Mouse (Mus musculus) C2C12 (cell line): Measurements from ENCODE around the gene Gtpbp1. TPM values are rescaled to one million over a fixed set of nuclear protein-coding genes. Genes with fewer than 3 reads are reported as not detected.

ENCODE experiments used
- H3K27me3 ChIP-seq: one replicate; pipeline ENCODE4 v1.6.1; 2011; ENCODE audit not compliant: control insufficient read depth, insufficient read depth, insufficient read length
- H3K36me3 ChIP-seq: one replicate; pipeline ENCODE4 v1.6.1; 2011; ENCODE audit not compliant: control insufficient read depth, insufficient read depth
- H3K4me3 ChIP-seq: one replicate; pipeline ENCODE4 v1.5.1; 2011; ENCODE audit warnings: mild to moderate bottlenecking, control low read depth; ENCODE audit not compliant: poor library complexity, insufficient read depth, severe bottlenecking
- H3K79me2 ChIP-seq: one replicate; pipeline ENCODE4 v1.6.1; 2011; ENCODE audit not compliant: control insufficient read depth, insufficient read depth
- H3K79me3 ChIP-seq: one replicate; pipeline ENCODE4 v1.6.1; 2011; ENCODE audit warnings: low read depth, control low read depth
- H3ac ChIP-seq: one replicate; pipeline ENCODE3; 2011; ENCODE audit warnings: low read depth; ENCODE audit not compliant: control insufficient read depth, insufficient read length
- CEBPB ChIP-seq: IDR thresholded peaks from one replicate; pipeline ENCODE4 v1.6.1; 2011; ENCODE audit warnings: low read depth, mild to moderate bottlenecking, control low read depth, moderate library complexity
- CTCF ChIP-seq: IDR thresholded peaks from one replicate; pipeline ENCODE4 v1.5.1; 2011; ENCODE audit not compliant: control insufficient read depth, insufficient read depth, insufficient read length
- FOSL1 ChIP-seq: IDR thresholded peaks from one replicate; pipeline ENCODE4 v1.8.0; 2011; ENCODE audit warnings: mild to moderate bottlenecking, low read length; ENCODE audit not compliant: poor library complexity, insufficient read depth, severe bottlenecking
- MAX ChIP-seq: IDR thresholded peaks from one replicate; pipeline ENCODE4 v1.6.1; 2011; ENCODE audit warnings: mild to moderate bottlenecking, control low read depth
- MYOD1 ChIP-seq: IDR thresholded peaks from one replicate; pipeline ENCODE4 v1.6.1; 2011; ENCODE audit warnings: low read depth; ENCODE audit not compliant: control insufficient read depth, insufficient read length
- MYOG ChIP-seq: IDR thresholded peaks from one replicate; pipeline ENCODE4 v1.6.1; 2011; ENCODE audit not compliant: control insufficient read depth, insufficient read length; ENCODE audit errors: extremely low read depth
- USF1 ChIP-seq: IDR thresholded peaks from one replicate; pipeline ENCODE4 v1.6.1; 2011; ENCODE audit warnings: low read depth, mild to moderate bottlenecking, control low read depth, moderate library complexity
- polyA plus RNA-seq: library from polyadenylated mRNA; unstranded; fragments of >200 nt; fragmentation: generic; extraction: Trizol; gene quantifications from one replicate; pipeline ENCODE4 v1.2.1, GENCODE M21; 2012; ENCODE audit warnings: missing spikeins

Gene Gtpbp1
- polyA plus RNA-seq, 1 experiment, result 62.5 TPM

- no peaks in the 10 kb centered on the region for H3K27me3 ChIP-seq
- H3K36me3 ChIP-seq, result peaks cover 11% of the 10 kb centered on the region
- H3K79me3 ChIP-seq, result peaks cover 54% of the 10 kb centered on the region
- H3K79me2 ChIP-seq, result peaks cover 68% of the 10 kb centered on the region
- H3K4me3 ChIP-seq, result peak overlapping the region; percentile 93
- peak overlapping the region; percentile 92 for H3ac ChIP-seq
- TF ChIP-seq USF1 (no peak), MAX (peak; percentile 75), MYOG (no peak), FOSL1 (no peak), MYOD1 (no peak), CTCF (no peak)
Observed at GRCm38 (mm10) chr15:79691023-79691508, 421 bp downstream of the Gtpbp1 start.

- TF ChIP-seq MAX (no peak), CTCF (no peak), USF1 (no peak), FOSL1 (no peak), MYOG (no peak), MYOD1 (no peak), CEBPB (no peak)
- no peak overlapping the region for H3ac ChIP-seq
- H3K79me2 ChIP-seq, result peaks cover 68% of the 10 kb centered on the region
- H3K4me3 ChIP-seq, result no peak overlapping the region
- H3K36me3 ChIP-seq, result peaks cover 18% of the 10 kb centered on the region
- no peaks in the 10 kb centered on the region for H3K27me3 ChIP-seq
- H3K79me3 ChIP-seq, result peaks cover 52% of the 10 kb centered on the region
Observed at GRCm38 (mm10) chr15:79692334-79692733, 1.7 kb downstream of the Gtpbp1 start.

- no peak for TF ChIP-seq CTCF
- no peak for TF ChIP-seq FOSL1
- no peak for TF ChIP-seq MYOG
- TF ChIP-seq MYOD1, result no peak
- TF ChIP-seq CEBPB, result no peak
- no peak for TF ChIP-seq USF1
- TF ChIP-seq MAX, result no peak
- no peaks in the 10 kb centered on the region for H3K27me3 ChIP-seq
- H3K79me3 ChIP-seq, result peaks cover 58% of the 10 kb centered on the region
- H3K4me3 ChIP-seq, result no peak overlapping the region
- peaks cover 80% of the 10 kb centered on the region for H3K79me2 ChIP-seq
- peaks cover 18% of the 10 kb centered on the region for H3K36me3 ChIP-seq
- no peak overlapping the region for H3ac ChIP-seq
Observed at GRCm38 (mm10) chr15:79693740-79694139, 3.1 kb downstream of the Gtpbp1 start.

GRCm38 (mm10) chr15:79694512-79694911, 3.9 kb downstream of the Gtpbp1 start:
- no peaks in the 10 kb centered on the region for H3K27me3 ChIP-seq
- H3K36me3 ChIP-seq, result peaks cover 18% of the 10 kb centered on the region
- H3K79me3 ChIP-seq, result peaks cover 58% of the 10 kb centered on the region
- TF ChIP-seq CEBPB (no peak), MAX (no peak), FOSL1 (no peak), CTCF (no peak), USF1 (no peak), MYOG (no peak), MYOD1 (no peak)
- peaks cover 87% of the 10 kb centered on the region for H3K79me2 ChIP-seq
- H3K4me3 ChIP-seq, result no peak overlapping the region
- no peak overlapping the region for H3ac ChIP-seq

- Histone ChIP-seq H3K79me3 (peaks cover 58% of the 10 kb centered on the region), H3K36me3 (peaks cover 18% of the 10 kb centered on the region), H3K79me2 (peaks cover 89% of the 10 kb centered on the region), H3K27me3 (no peaks in the 10 kb centered on the region), H3K4me3 (no peak overlapping the region), H3ac (no peak overlapping the region)
- TF ChIP-seq CTCF (no peak), MYOD1 (no peak), CEBPB (no peak), FOSL1 (no peak), USF1 (no peak), MAX (no peak), MYOG (no peak)
Observed at GRCm38 (mm10) chr15:79695516-79695915, 4.9 kb downstream of the Gtpbp1 start.

GRCm38 (mm10) chr15:79696508-79696907, 5.9 kb downstream of the Gtpbp1 start:
- no peak overlapping the region for H3ac ChIP-seq
- H3K36me3 ChIP-seq, result peaks cover 18% of the 10 kb centered on the region
- peaks cover 55% of the 10 kb centered on the region for H3K79me3 ChIP-seq
- no peaks in the 10 kb centered on the region for H3K27me3 ChIP-seq
- H3K79me2 ChIP-seq, result peaks cover 81% of the 10 kb centered on the region
- TF ChIP-seq CEBPB, result no peak
- TF ChIP-seq MYOG, result no peak
- no peak for TF ChIP-seq MAX
- TF ChIP-seq CTCF, result no peak
- no peak for TF ChIP-seq MYOD1
- no peak for TF ChIP-seq FOSL1
- no peak for TF ChIP-seq USF1
- no peak overlapping the region for H3K4me3 ChIP-seq
